Mouse (Mus musculus): ENCODE results near the gene Fam166a.

Fam166a gene

GRCm38 (mm10) chr2:25223681-25224491 is 5.3 kb downstream of the Fam166a start:
- peak; percentile 63 for DNase-seq (ENCODE audit: low spot score)

GRCm38 (mm10) chr2:25224492-25224765 is 5.9 kb downstream of the Fam166a start, which contains the start of gene Tubb4b:
Gene Tubb4b, minus strand, starts transcription at chr2:25224702.
- DNase-seq (ENCODE audit: low spot score): no peak

GRCm38 (mm10) chr2:25224766-25225752 is 6.5 kb downstream of the Fam166a start:
- peak; percentile 100 for DNase-seq (ENCODE audit: low spot score)

- no peak for DNase-seq (ENCODE audit: low spot score)
These were observed 7.3 kb downstream of the Fam166a start for GRCm38 (mm10) chr2:25225811-25226379.

GRCm38 (mm10) chr2:25226864-25227263 is 8.3 kb downstream of the Fam166a start:
- DNase-seq (ENCODE audit: low spot score): peak; percentile 65

GRCm38 (mm10) chr2:25227406-25227805 is 8.9 kb downstream of the Fam166a start:
- DNase-seq (ENCODE audit: low spot score): no peak

GRCm38 (mm10) chr2:25228431-25228889 is 9.9 kb downstream of the Fam166a start:
- DNase-seq (ENCODE audit: low spot score): peak; percentile 86

- no peak for DNase-seq (ENCODE audit: low spot score)
These were observed 10.5 kb downstream of the Fam166a start for GRCm38 (mm10) chr2:25228995-25229530.

GRCm38 (mm10) chr2:25229582-25229981 is 11.0 kb downstream of the Fam166a start:
- DNase-seq (ENCODE audit: low spot score): no peak

GRCm38 (mm10) chr2:25230581-25230980 is 12.0 kb downstream of the Fam166a start:
- DNase-seq (ENCODE audit: low spot score): no peak

GRCm38 (mm10) chr2:25231038-25231437 is 12.5 kb downstream of the Fam166a start:
- DNase-seq (ENCODE audit: low spot score): no peak

GRCm38 (mm10) chr2:25233421-25233820 is 14.9 kb downstream of the Fam166a start:
- no peak for DNase-seq (ENCODE audit: low spot score)

- DNase-seq (ENCODE audit: low spot score): no peak
These were observed 15.5 kb downstream of the Fam166a start, which contains the start of gene Slc34a3 for GRCm38 (mm10) chr2:25234050-25234449. Gene Slc34a3, minus strand, starts transcription at chr2:25234364.

GRCm38 (mm10) chr2:25234551-25235220 is 16.1 kb downstream of the Fam166a start:
- DNase-seq (ENCODE audit: low spot score): no peak

- no peak for DNase-seq (ENCODE audit: low spot score)
These were observed 18.1 kb downstream of the Fam166a start, which contains the start of gene Rnf224 for GRCm38 (mm10) chr2:25236614-25237013. Gene Rnf224, minus strand, starts transcription at chr2:25236787.

GRCm38 (mm10) chr2:25237522-25237921 is 19.0 kb downstream of the Fam166a start:
- no peak for DNase-seq (ENCODE audit: low spot score)

- DNase-seq (ENCODE audit: low spot score): no peak
These were observed 19.6 kb downstream of the Fam166a start for GRCm38 (mm10) chr2:25238106-25238505.

- DNase-seq (ENCODE audit: low spot score): no peak
These were observed 21.2 kb downstream of the Fam166a start for GRCm38 (mm10) chr2:25239766-25240165.

- DNase-seq (ENCODE audit: low spot score): no peak
These were observed 21.8 kb downstream of the Fam166a start for GRCm38 (mm10) chr2:25240310-25240709.

- DNase-seq (ENCODE audit: low spot score): no peak
These were observed 22.3 kb downstream of the Fam166a start for GRCm38 (mm10) chr2:25240723-25241437.

- DNase-seq (ENCODE audit: low spot score): no peak
These were observed 22.9 kb downstream of the Fam166a start for GRCm38 (mm10) chr2:25241438-25241775.

All from left cerebral cortex, adult 11 months (tissue).